Mouse (Mus musculus) midbrain, embryonic 15.5 days (tissue): ENCODE results near the gene 1700042G07Rik. TPM values are rescaled to one million over a fixed set of nuclear protein-coding genes. Genes with fewer than 3 reads are reported as not detected.

Source experiments
- ATAC-seq: fragments of 200-750 bp; cut with Nextera tagmentation; replicated peaks from 2 replicates; pipeline ENCODE4 v1.8.0; 2017; ENCODE audit warnings: moderate TSS enrichment
- H3K27ac ChIP-seq: fragments of 300-500 bp; sonication (generic); 2 replicates; pipeline ENCODE4 v1.5.1; 2015; ENCODE audit warnings: mild to moderate bottlenecking, inconsistent platforms
- H3K27me3 ChIP-seq: fragments of 300-500 bp; sonication (generic); replicated peaks from 2 replicates; pipeline ENCODE4 v1.6.1; 2015; ENCODE audit warnings: inconsistent platforms
- H3K36me3 ChIP-seq: fragments of 300-500 bp; sonication (generic); replicated peaks from 2 replicates; pipeline ENCODE4 v1.6.1; 2015; ENCODE audit warnings: inconsistent platforms
- H3K4me1 ChIP-seq: fragments of 300-500 bp; sonication (generic); 2 replicates; pipeline ENCODE4 v1.6.1; 2015; ENCODE audit warnings: inconsistent platforms
- H3K4me2 ChIP-seq: fragments of 300-500 bp; sonication (generic); 2 replicates; pipeline ENCODE4 v1.6.1; 2015; ENCODE audit warnings: inconsistent platforms, mild to moderate bottlenecking, moderate library complexity
- H3K4me3 ChIP-seq: fragments of 300-500 bp; sonication (generic); 2 replicates; pipeline ENCODE4 v1.5.1; 2015; ENCODE audit warnings: mild to moderate bottlenecking, inconsistent platforms
- H3K9ac ChIP-seq: fragments of 300-500 bp; sonication (generic); 2 replicates; pipeline ENCODE4 v1.6.1; 2015; ENCODE audit warnings: mild to moderate bottlenecking, inconsistent platforms
- H3K9me3 ChIP-seq: fragments of 300-500 bp; sonication (generic); 2 replicates; pipeline ENCODE4 v1.6.1; 2016; ENCODE audit warnings: inconsistent platforms
- WGBS: fragments of 180-500 bp; shearing (Covaris S2); methylation state at CpG from one replicate; pipeline ENCODE4 v1.1.7; 2015; ENCODE audit warnings: mixed read lengths; 5-methylcytosine and 5-hydroxymethylcytosine counted together
- polyA plus RNA-seq: library from polyadenylated mRNA; unstranded; fragments of >200 nt; fragmentation: Nextera tagmentation; extraction: Ambion mirVana; gene quantifications from 2 replicates; pipeline ENCODE4 v1.2.1, GENCODE M21; 2015

1700042G07Rik gene
- not detected in 2 replicates for polyA plus RNA-seq

DNA sequence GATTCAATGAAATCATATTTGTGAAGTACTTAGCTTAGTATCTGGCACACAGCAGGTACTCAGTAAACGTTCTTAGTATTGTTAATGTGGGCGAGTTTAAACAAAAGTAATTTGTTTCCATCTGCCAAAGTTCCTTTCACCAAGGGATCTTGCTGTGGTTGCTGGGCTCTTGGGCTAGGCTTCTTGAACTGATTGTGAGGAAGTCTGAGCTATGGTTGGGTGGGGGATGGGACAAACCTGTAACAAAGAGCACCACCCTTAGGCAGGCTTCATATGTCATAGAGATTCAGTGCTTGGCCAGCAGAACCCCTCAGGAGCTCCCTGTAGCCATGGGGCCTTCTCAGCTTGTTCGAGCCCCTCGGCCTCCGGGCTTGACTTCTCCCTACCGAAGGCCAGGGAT lies at the start of gene 1700042G07Rik, which contains the start of gene Gm49337:
1700042G07Rik (plus strand) TSS at position 301 of the 400 bp plus-strand sequence.
Gm49337 (plus strand) TSS at position 313 of the 400 bp plus-strand sequence.
- ATAC-seq, result no peak
- Histone ChIP-seq H3K9ac (no peak within 1 kb of the TSS), H3K9me3 (no peaks in the 10 kb centered on the region), H3K27ac (no peak within 1 kb of the TSS), H3K36me3 (no peaks in the 10 kb centered on the region), H3K27me3 (no peaks in the 10 kb centered on the region), H3K4me2 (no peak within 1 kb of the TSS), H3K4me1 (peaks cover 18% of the 10 kb centered on the region), H3K4me3 (no peak within 1 kb of the TSS)
- WGBS, result 87% methylated on average over 6 of the region's 6 CpGs

- Histone ChIP-seq H3K9ac (peak within 1 kb of the TSS; percentile 53), H3K9me3 (no peaks in the 10 kb centered on the region), H3K27ac (peak within 1 kb of the TSS; percentile 54), H3K4me1 (peaks cover 20% of the 10 kb centered on the region), H3K27me3 (no peaks in the 10 kb centered on the region), H3K36me3 (no peaks in the 10 kb centered on the region), H3K4me3 (peak within 1 kb of the TSS; percentile 57), H3K4me2 (peak within 1 kb of the TSS; percentile 76)
- ATAC-seq, result peak; percentile 98
- WGBS, result 5% methylated on average over 24 of the region's 24 CpGs
These were observed 49.3 kb upstream of the 1700042G07Rik start, which contains the start of the genes Rad54l and Pomgnt1 for GRCm38 (mm10) chr4:116123602-116124519. Rad54l (minus strand) TSS chr4:116123690. Pomgnt1 (plus strand) TSS chr4:116123840.

DNA sequence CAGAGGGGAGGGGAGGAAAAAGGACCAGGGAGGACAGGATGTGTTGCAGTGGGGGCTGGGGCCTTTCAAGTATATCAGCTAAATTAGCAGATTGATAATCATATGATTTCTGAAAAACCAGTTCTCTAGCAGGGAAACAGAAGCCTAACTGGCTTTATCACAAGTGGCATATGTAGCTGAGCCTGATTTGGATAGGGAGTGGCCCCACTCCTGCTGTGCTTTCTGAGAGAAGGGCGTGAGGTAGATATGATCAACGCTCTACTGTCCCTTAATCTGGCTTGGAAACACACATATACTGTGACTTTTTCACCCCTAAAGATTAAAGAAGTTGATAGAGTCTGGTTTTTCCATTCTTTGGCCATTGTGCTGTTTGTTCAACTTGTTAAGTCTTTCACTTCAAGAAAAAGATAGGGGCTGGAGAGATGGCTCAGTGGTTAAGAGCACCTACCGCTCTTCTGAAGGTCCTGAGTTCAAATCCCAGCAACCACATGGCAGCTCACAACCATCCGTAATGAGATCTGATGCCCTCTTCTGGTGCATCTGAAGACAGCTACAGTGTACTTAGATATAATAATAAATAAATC lies 47.3 kb upstream of the 1700042G07Rik start:
- peaks cover 20% of the 10 kb centered on the region for H3K4me1 ChIP-seq
- no peaks in the 10 kb centered on the region for H3K36me3 ChIP-seq
- no peaks in the 10 kb centered on the region for H3K27me3 ChIP-seq
- H3K4me2 ChIP-seq, result no peak overlapping the region
- H3K4me3 ChIP-seq, result no peak overlapping the region
- no peaks in the 10 kb centered on the region for H3K9me3 ChIP-seq
- no peak overlapping the region for H3K9ac ChIP-seq
- H3K27ac ChIP-seq, result no peak overlapping the region
- ATAC-seq, result no peak
- 97% methylated on average over 4 of the region's 4 CpGs for whole genome bisulfite sequencing

GRCm38 (mm10) chr4:116127956-116128355 lies 45.2 kb upstream of the 1700042G07Rik start:
- Histone ChIP-seq H3K27ac (no peak overlapping the region), H3K9me3 (no peaks in the 10 kb centered on the region), H3K4me3 (no peak overlapping the region), H3K27me3 (no peaks in the 10 kb centered on the region), H3K4me1 (peaks cover 17% of the 10 kb centered on the region), H3K9ac (no peak overlapping the region), H3K36me3 (no peaks in the 10 kb centered on the region), H3K4me2 (no peak overlapping the region)
- no peak for ATAC-seq
- 61% methylated on average over 6 of the region's 6 CpGs for WGBS

GRCm38 (mm10) chr4:116133126-116133525 lies 40.0 kb upstream of the 1700042G07Rik start:
- Histone ChIP-seq H3K9me3 (no peaks in the 10 kb centered on the region), H3K27me3 (no peaks in the 10 kb centered on the region), H3K4me1 (no peaks in the 10 kb centered on the region), H3K27ac (no peak overlapping the region), H3K36me3 (no peaks in the 10 kb centered on the region), H3K4me2 (no peak overlapping the region), H3K9ac (no peak overlapping the region), H3K4me3 (no peak overlapping the region)
- ATAC-seq, result no peak
- 89% methylated on average over 4 of the region's 4 CpGs for WGBS

DNA sequence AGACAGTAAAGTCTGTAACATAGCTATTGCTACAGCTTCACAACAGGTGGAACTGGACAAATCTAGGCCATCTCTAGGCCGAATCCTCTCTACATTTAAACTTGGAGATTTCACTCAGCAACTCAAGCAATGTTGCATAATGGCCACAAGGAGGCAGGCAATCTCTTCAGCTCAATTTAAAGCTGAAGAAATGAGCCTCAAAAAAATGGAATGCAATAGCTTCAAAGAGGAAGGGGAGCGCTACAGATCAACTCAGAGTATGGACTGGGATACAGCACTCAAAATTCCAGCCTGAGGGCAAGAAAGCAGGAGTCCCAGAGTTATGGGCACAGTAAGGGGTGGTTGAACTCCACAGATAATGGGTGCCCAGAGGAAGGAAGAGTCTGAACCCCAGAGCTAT lies 38.2 kb upstream of the 1700042G07Rik start:
- no peaks in the 10 kb centered on the region for H3K9me3 ChIP-seq
- WGBS, result 29% methylated on average over 2 of the region's 2 CpGs
- no peaks in the 10 kb centered on the region for H3K27me3 ChIP-seq
- H3K4me2 ChIP-seq, result no peak overlapping the region
- H3K4me1 ChIP-seq, result no peaks in the 10 kb centered on the region
- H3K9ac ChIP-seq, result no peak overlapping the region
- no peak overlapping the region for H3K4me3 ChIP-seq
- no peaks in the 10 kb centered on the region for H3K36me3 ChIP-seq
- ATAC-seq, result peak; percentile 52; the same call in 1 of the 2 replicates
- no peak overlapping the region for H3K27ac ChIP-seq

DNA sequence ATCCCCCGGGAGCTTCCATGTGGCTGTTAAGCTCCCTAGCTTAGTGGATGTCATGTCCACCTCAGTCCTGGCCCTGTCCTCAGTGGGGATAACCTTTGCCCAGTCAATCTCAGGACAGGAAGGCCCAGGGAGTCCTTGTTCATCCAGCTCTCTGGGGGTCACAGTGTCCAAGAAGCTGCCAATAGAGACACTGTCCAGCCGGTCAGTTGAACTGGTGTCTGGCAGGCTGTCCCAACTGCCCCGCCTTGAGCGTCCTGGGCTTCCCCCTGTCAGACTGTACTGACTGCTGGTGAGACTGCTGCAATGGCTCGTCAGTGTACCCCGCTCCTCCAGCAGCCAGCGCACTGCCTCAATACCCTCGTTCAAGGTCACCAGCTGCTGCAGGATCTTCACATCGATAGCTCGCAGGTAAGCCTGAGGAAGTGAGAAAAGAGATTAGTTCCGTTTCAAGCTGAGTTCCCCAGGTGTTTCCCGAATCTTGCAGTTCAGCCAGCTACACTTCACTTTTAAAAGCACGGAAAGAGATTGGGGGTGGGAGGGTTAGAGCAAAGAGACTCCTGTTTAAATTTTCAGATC lies 35.7 kb upstream of the 1700042G07Rik start:
- no peak overlapping the region for H3K27ac ChIP-seq
- no peak overlapping the region for H3K4me2 ChIP-seq
- H3K4me3 ChIP-seq, result no peak overlapping the region
- no peaks in the 10 kb centered on the region for H3K4me1 ChIP-seq
- no peaks in the 10 kb centered on the region for H3K27me3 ChIP-seq
- H3K36me3 ChIP-seq, result no peaks in the 10 kb centered on the region
- no peak overlapping the region for H3K9ac ChIP-seq
- ATAC-seq, result no peak
- no peaks in the 10 kb centered on the region for H3K9me3 ChIP-seq
- WGBS, result 52% methylated on average over 13 of the region's 13 CpGs

DNA sequence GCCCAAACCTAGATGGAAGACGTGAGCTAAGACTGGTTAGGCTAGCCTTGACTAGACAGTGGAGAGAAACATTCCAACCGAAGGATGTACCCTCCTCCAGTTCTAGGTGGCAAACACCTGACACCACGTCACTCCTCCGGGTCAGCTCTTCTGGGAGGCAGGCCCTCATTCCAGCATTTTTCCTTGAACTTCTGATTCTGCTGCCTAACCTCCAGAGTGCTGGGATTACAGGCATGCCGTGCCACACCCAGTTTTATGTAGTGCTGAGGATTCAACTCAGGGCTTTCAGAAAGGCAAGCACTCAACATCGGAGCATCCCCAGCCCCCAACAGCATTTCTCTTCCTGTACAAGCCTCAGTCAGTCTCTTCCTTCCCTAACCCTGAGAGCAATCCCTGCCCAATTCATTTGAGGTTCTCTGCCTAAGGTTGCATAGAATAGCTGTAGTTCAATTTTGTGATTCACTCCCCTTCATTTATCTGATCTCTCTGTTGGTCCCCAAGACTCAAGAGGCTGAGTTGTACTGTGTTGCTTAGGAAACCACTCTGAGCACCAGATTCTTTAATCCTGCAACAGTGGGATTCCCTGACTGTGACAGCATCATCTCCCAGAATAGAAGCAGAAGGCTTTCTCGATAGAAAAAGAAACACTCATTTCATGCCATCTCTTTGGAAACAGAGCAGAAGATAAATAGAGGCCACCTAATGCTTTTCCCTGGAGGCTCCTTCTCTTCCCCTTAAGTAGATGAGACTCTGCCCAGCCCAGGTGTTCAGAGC lies 32.2 kb upstream of the 1700042G07Rik start:
- WGBS, result 78% methylated on average over 7 of the region's 7 CpGs
- Histone ChIP-seq H3K36me3 (no peaks in the 10 kb centered on the region), H3K27me3 (no peaks in the 10 kb centered on the region; the same call in 1 of the 2 replicates), H3K27ac (no peak overlapping the region), H3K4me3 (no peak overlapping the region), H3K9me3 (no peaks in the 10 kb centered on the region), H3K4me1 (peaks cover 19% of the 10 kb centered on the region), H3K9ac (no peak overlapping the region), H3K4me2 (no peak overlapping the region)
- no peak for ATAC-seq

DNA sequence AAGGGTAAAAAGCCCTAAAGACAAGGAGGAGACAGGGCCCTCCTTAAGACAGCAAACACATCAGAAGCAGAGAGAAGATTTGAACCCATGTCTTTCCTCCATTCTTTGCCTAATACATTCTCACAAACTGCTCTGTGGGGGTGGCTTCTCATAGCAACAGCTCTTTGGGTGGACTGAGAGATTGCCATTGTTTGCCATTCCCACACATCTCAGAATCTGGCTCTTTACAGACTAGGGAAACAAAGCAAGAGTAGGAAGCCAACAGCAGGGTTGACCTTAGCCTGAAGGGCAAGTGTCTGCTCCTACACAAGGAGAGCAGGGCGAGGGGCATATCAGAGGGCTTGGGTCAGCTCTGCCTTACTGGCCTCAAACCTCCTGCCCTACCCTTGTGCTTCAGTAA lies 31.4 kb upstream of the 1700042G07Rik start:
- Histone ChIP-seq H3K4me3 (no peak overlapping the region), H3K9ac (no peak overlapping the region), H3K27me3 (no peaks in the 10 kb centered on the region; the same call in 1 of the 2 replicates), H3K4me2 (no peak overlapping the region), H3K27ac (no peak overlapping the region), H3K36me3 (no peaks in the 10 kb centered on the region), H3K9me3 (no peaks in the 10 kb centered on the region), H3K4me1 (peaks cover 19% of the 10 kb centered on the region)
- WGBS, result 71% methylated on average over 1 of the region's 1 CpGs
- no peak for ATAC-seq

DNA sequence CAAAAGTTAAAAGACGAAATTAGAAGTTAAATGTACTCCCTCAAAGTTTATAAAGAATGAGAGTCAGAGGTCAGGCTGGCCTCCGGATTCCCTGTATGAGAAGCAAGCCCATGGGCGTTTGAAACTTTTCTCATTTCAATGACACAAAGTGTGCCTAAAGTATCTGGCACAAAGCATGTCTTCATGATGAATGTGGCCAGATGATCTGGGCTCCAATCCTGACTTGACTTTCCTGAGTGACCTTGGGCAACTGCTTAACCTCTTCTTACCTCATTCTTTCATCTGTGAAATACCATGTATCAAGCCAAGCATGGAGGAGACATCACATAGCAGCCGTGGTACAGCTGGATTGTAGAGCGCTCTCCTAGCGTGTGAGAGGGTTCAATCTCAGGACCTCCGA lies 30.9 kb upstream of the 1700042G07Rik start:
- no peak for ATAC-seq
- no peak overlapping the region for H3K4me2 ChIP-seq
- peaks cover 19% of the 10 kb centered on the region for H3K4me1 ChIP-seq
- WGBS, result 84% methylated on average over 7 of the region's 7 CpGs
- no peak overlapping the region for H3K9ac ChIP-seq
- H3K27ac ChIP-seq, result no peak overlapping the region
- H3K36me3 ChIP-seq, result no peaks in the 10 kb centered on the region
- H3K4me3 ChIP-seq, result no peak overlapping the region
- H3K9me3 ChIP-seq, result no peaks in the 10 kb centered on the region
- H3K27me3 ChIP-seq, result no peaks in the 10 kb centered on the region; the same call in 1 of the 2 replicates

DNA sequence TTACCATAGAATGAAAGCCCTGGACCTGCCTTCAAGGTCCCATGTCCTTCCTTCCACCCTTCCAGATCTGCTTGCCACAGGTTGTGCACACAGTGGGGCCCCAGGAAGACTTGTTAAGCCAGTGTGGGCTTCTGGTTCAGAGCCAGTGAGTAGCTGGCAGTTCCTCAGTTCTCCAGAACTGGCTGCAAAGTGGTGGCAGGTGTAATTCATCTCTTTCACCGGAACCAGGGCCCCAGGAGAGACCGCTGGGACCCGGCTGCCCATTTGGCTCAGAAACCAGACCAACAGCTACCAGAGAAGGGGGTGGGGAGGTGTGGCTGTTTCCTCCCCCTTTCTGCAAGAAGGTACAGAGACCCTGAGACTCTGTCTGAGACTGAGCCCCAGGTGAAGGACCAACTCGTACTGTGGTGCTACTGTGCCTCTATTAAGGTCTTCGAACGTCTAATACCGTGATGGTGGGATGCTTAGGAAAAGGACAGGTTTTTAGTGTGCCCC lies 29.8 kb upstream of the 1700042G07Rik start:
- no peaks in the 10 kb centered on the region; the same call in 1 of the 2 replicates for H3K27me3 ChIP-seq
- H3K4me3 ChIP-seq, result peak overlapping the region; percentile 61
- no peaks in the 10 kb centered on the region for H3K9me3 ChIP-seq
- 21% methylated on average over 7 of the region's 7 CpGs for WGBS
- no peaks in the 10 kb centered on the region for H3K36me3 ChIP-seq
- no peak for ATAC-seq
- peak overlapping the region; percentile 93 for H3K4me2 ChIP-seq
- peaks cover 19% of the 10 kb centered on the region for H3K4me1 ChIP-seq
- H3K9ac ChIP-seq, result no peak overlapping the region
- no peak overlapping the region for H3K27ac ChIP-seq
